29 mouse cellular contexts compared by ENCODE assay signal in genomic region chr11:114769911-114770310, GRCm38 (mm10). TPM values are rescaled to one million over a fixed set of nuclear protein-coding genes. Genes with fewer than 3 reads are reported as not detected.
DNase-seq lines count a peak whose midpoint lies in the region; ATAC-seq and TF ChIP-seq lines count a peak whose summit lies in the region.
"Had no signal": no experiment of that assay in that cellular context is flagged by ENCODE, and none has a peak within 500 bp of the region (broad histone marks: within the 10 kb centered on the region; RNA-seq: fewer than 3 reads in every experiment).

No protein-coding gene starts in this region.

- H3K9ac ChIP-seq in forebrain, postnatal 0 days: no peak overlapping the region
- H3K9ac ChIP-seq in forebrain, embryonic 16.5 days (replicated peaks; ENCODE audit: low read depth, low read length): no peak overlapping the region
- H3K9ac ChIP-seq in midbrain, embryonic 14.5 days (replicated peaks; ENCODE audit: low read length): no peak overlapping the region
- H3K9ac ChIP-seq in midbrain, embryonic 11.5 days (ENCODE audit: low read length): no peak overlapping the region
- H3K9ac ChIP-seq in embryonic facial prominence, embryonic 12.5 days: no peak overlapping the region
- H3K9ac ChIP-seq in hindbrain, embryonic 14.5 days: no peak overlapping the region
- H3K9ac ChIP-seq: limb, embryonic 15.5 days had no signal

- H3K4me1 ChIP-seq in forebrain, postnatal 0 days (ENCODE audit: insufficient read depth): peaks cover 5% of the 10 kb centered on the region
- H3K4me1 ChIP-seq in forebrain, embryonic 16.5 days (replicated peaks; ENCODE audit: control insufficient read depth, insufficient read depth, low read length): peaks cover 12% of the 10 kb centered on the region
- H3K4me1 ChIP-seq in midbrain, embryonic 14.5 days (ENCODE audit: control insufficient read depth, insufficient read depth, low read length): 0 out of 2 replicates have a peak, but pooled peaks cover 3% of the 10 kb centered on the region
- H3K4me1 ChIP-seq in midbrain, embryonic 11.5 days (ENCODE audit: control insufficient read depth, insufficient read depth, low read length): no peaks in the 10 kb centered on the region; the same call in 1 of the 2 replicates
- H3K4me1 ChIP-seq in embryonic facial prominence, embryonic 12.5 days: peaks cover 11% of the 10 kb centered on the region; the same call in 1 of the 2 replicates
- 0 out of 2 replicates have a peak, but pooled peaks cover 3% of the 10 kb centered on the region for H3K4me1 ChIP-seq in hindbrain, embryonic 14.5 days (replicated peaks; ENCODE audit: control insufficient read depth, insufficient read depth, low read length)
- H3K4me1 ChIP-seq in thymus, adult 2 months (replicated peaks; ENCODE audit: control insufficient read depth, insufficient read depth, low read length): peaks cover 5% of the 10 kb centered on the region

- peak; percentile 54 for ATAC-seq in forebrain, postnatal 0 days
- no peak for ATAC-seq in forebrain, embryonic 16.5 days
- ATAC-seq in midbrain, embryonic 14.5 days (ENCODE audit: low FRiP score, low TSS enrichment): no peak
- ATAC-seq in midbrain, embryonic 11.5 days (ENCODE audit: low FRiP score): no peak
- ATAC-seq in embryonic facial prominence, embryonic 12.5 days (ENCODE audit: insufficient number of reproducible peaks, insufficient read depth, low FRiP score, low TSS enrichment): peak; percentile 19; the same call in 1 of the 2 replicates
- peak; percentile 34; the same call in 1 of the 2 replicates for ATAC-seq in hindbrain, embryonic 14.5 days (ENCODE audit: low FRiP score)
- ATAC-seq: activated CD4-positive, CD25-positive, alpha-beta regulatory T cell, adult 4 months; intestine, embryonic 16.5 days had no signal

- TF ChIP-seq CTCF in forebrain, postnatal 0 days (IDR thresholded peaks at IDR 0.05; ENCODE audit: low read depth): no peak
- TF ChIP-seq CTCF in thymus, adult 2 months (IDR thresholded peaks at IDR 0.05; ENCODE audit: borderline replicate concordance, control insufficient read depth, extremely low read depth, insufficient read depth, low read length, poor library complexity): no peak

- no peak overlapping the region for H3K27ac ChIP-seq in forebrain, postnatal 0 days (ENCODE audit: low read depth, low read length)
- no peak overlapping the region for H3K27ac ChIP-seq in forebrain, embryonic 16.5 days (ENCODE audit: low read length)
- no peak overlapping the region for H3K27ac ChIP-seq in midbrain, embryonic 14.5 days (replicated peaks; ENCODE audit: low read depth, low read length)
- H3K27ac ChIP-seq in midbrain, embryonic 11.5 days (ENCODE audit: low read depth, low read length): no peak overlapping the region
- H3K27ac ChIP-seq in embryonic facial prominence, embryonic 12.5 days: peak overlapping the region; percentile 66
- H3K27ac ChIP-seq in hindbrain, embryonic 14.5 days: no peak overlapping the region
- H3K27ac ChIP-seq in thymus, adult 2 months (ENCODE audit: control insufficient read depth, insufficient read depth, low read length): no peak overlapping the region
- H3K27ac ChIP-seq: heart, adult 2 months; kidney, postnatal 0 days; limb, embryonic 15.5 days had no signal

- 35% methylated on average over 6 of the region's 6 CpGs for WGBS in forebrain, postnatal 0 days
- WGBS in forebrain, embryonic 16.5 days: 24% methylated on average over 6 of the region's 6 CpGs
- 44% methylated on average over 6 of the region's 6 CpGs for WGBS in midbrain, embryonic 14.5 days
- WGBS in midbrain, embryonic 11.5 days: 53% methylated on average over 6 of the region's 6 CpGs
- WGBS in embryonic facial prominence, embryonic 12.5 days: 25% methylated on average over 6 of the region's 6 CpGs
- WGBS in hindbrain, embryonic 14.5 days: 41% methylated on average over 6 of the region's 6 CpGs
- WGBS in thymus, adult 2 months: 93% methylated on average over 6 of the region's 6 CpGs

- DNase-seq in forebrain, postnatal 0 days: no peak
- DNase-seq in midbrain, embryonic 14.5 days: peak; percentile 8
- DNase-seq in midbrain, embryonic 11.5 days (ENCODE audit: low spot score, missing footprints): no peak
- DNase-seq in hindbrain, embryonic 14.5 days (ENCODE audit: low spot score): no peak
- no peak for DNase-seq in thymus, adult 2 months
- DNase-seq in layer of hippocampus, postnatal 14 days (ENCODE audit: low spot score in 2 of 2): no peak
- DNase-seq: adrenal gland, postnatal 14 days; cerebellum, adult 2 months; gastrocnemius, postnatal 25 days; heart, adult 2 months; lung, postnatal 14 days; thymus, postnatal 25 days had no signal

- no peaks in the 10 kb centered on the region for H3K36me3 ChIP-seq in forebrain, postnatal 0 days (ENCODE audit: insufficient read depth)
- H3K36me3 ChIP-seq in forebrain, embryonic 16.5 days (ENCODE audit: control insufficient read depth, insufficient read depth): no peaks in the 10 kb centered on the region
- no peaks in the 10 kb centered on the region for H3K36me3 ChIP-seq in midbrain, embryonic 14.5 days (ENCODE audit: control insufficient read depth, insufficient read depth, low read length)
- H3K36me3 ChIP-seq in midbrain, embryonic 11.5 days (ENCODE audit: control insufficient read depth, insufficient read depth, low read length): no peaks in the 10 kb centered on the region
- no peaks in the 10 kb centered on the region for H3K36me3 ChIP-seq in embryonic facial prominence, embryonic 12.5 days
- no peaks in the 10 kb centered on the region for H3K36me3 ChIP-seq in hindbrain, embryonic 14.5 days (replicated peaks; ENCODE audit: control insufficient read depth, insufficient read depth)
- no peaks in the 10 kb centered on the region for H3K36me3 ChIP-seq in thymus, adult 2 months (ENCODE audit: control insufficient read depth, insufficient read depth, low read length)
- H3K36me3 ChIP-seq: G1E; limb, embryonic 15.5 days had no signal

- H3K9me3 ChIP-seq in forebrain, postnatal 0 days (ENCODE audit: low read length): no peaks in the 10 kb centered on the region
- H3K9me3 ChIP-seq in forebrain, embryonic 16.5 days (ENCODE audit: control insufficient read depth, low read length): no peaks in the 10 kb centered on the region
- H3K9me3 ChIP-seq in midbrain, embryonic 14.5 days (ENCODE audit: control insufficient read depth, low read length): no peaks in the 10 kb centered on the region
- no peaks in the 10 kb centered on the region for H3K9me3 ChIP-seq in midbrain, embryonic 11.5 days (ENCODE audit: control insufficient read depth, low read length)
- no peaks in the 10 kb centered on the region for H3K9me3 ChIP-seq in embryonic facial prominence, embryonic 12.5 days
- H3K9me3 ChIP-seq in hindbrain, embryonic 14.5 days (ENCODE audit: control insufficient read depth, low read length): no peaks in the 10 kb centered on the region
- H3K9me3 ChIP-seq: limb, embryonic 15.5 days had no signal

- no peak for TF ChIP-seq POLR2A in thymus, adult 2 months (IDR thresholded peaks at IDR 0.05; ENCODE audit: control insufficient read depth, extremely low read depth, insufficient read depth, low read length, poor library complexity)

- H3K4me2 ChIP-seq in forebrain, postnatal 0 days (ENCODE audit: low read depth): no peak overlapping the region
- H3K4me2 ChIP-seq in forebrain, embryonic 16.5 days (ENCODE audit: low read length): no peak overlapping the region
- H3K4me2 ChIP-seq in midbrain, embryonic 14.5 days (ENCODE audit: low read length): no peak overlapping the region
- no peak overlapping the region for H3K4me2 ChIP-seq in midbrain, embryonic 11.5 days
- H3K4me2 ChIP-seq in embryonic facial prominence, embryonic 12.5 days (replicated peaks): no peak overlapping the region
- H3K4me2 ChIP-seq in hindbrain, embryonic 14.5 days (replicated peaks): no peak overlapping the region
- H3K4me2 ChIP-seq: limb, embryonic 15.5 days had no signal

- no peak overlapping the region for H3K4me3 ChIP-seq in forebrain, postnatal 0 days (ENCODE audit: low read depth, low read length)
- H3K4me3 ChIP-seq in forebrain, embryonic 16.5 days (replicated peaks; ENCODE audit: low read length): no peak overlapping the region
- H3K4me3 ChIP-seq in midbrain, embryonic 14.5 days (replicated peaks; ENCODE audit: low read depth, low read length): no peak overlapping the region
- no peak overlapping the region for H3K4me3 ChIP-seq in midbrain, embryonic 11.5 days (ENCODE audit: low read depth, low read length)
- no peak overlapping the region for H3K4me3 ChIP-seq in embryonic facial prominence, embryonic 12.5 days
- H3K4me3 ChIP-seq in hindbrain, embryonic 14.5 days (replicated peaks; ENCODE audit: low read length): no peak overlapping the region
- H3K4me3 ChIP-seq in thymus, adult 2 months (ENCODE audit: control insufficient read depth, insufficient read depth, low read length): no peak overlapping the region
- H3K4me3 ChIP-seq: heart, adult 2 months; limb, embryonic 15.5 days had no signal

- peaks cover 7% of the 10 kb centered on the region; the same call in 1 of the 2 replicates for H3K27me3 ChIP-seq in forebrain, postnatal 0 days (ENCODE audit: insufficient read depth, low read length)
- peaks cover 4% of the 10 kb centered on the region; the same call in 1 of the 2 replicates for H3K27me3 ChIP-seq in forebrain, embryonic 16.5 days (replicated peaks; ENCODE audit: control insufficient read depth, insufficient read depth, low read length)
- H3K27me3 ChIP-seq in midbrain, embryonic 14.5 days (ENCODE audit: control insufficient read depth, insufficient read depth, low read length): peaks cover 4% of the 10 kb centered on the region; the same call in 1 of the 2 replicates
- H3K27me3 ChIP-seq in midbrain, embryonic 11.5 days (ENCODE audit: control insufficient read depth, insufficient read depth, low read length): peaks cover 9% of the 10 kb centered on the region
- H3K27me3 ChIP-seq in embryonic facial prominence, embryonic 12.5 days: peaks cover 21% of the 10 kb centered on the region
- H3K27me3 ChIP-seq in hindbrain, embryonic 14.5 days (ENCODE audit: control insufficient read depth, insufficient read depth, low read length): peaks cover 16% of the 10 kb centered on the region
- H3K27me3 ChIP-seq in thymus, adult 2 months (ENCODE audit: control insufficient read depth, insufficient read depth, low read length): no peaks in the 10 kb centered on the region; the same call in 1 of the 2 replicates

RNA-seq across cellular contexts. Expression of gene Kif19a, which starts 4.7 kb away (rescaled TPM):
- total RNA-seq in forebrain, postnatal 0 days (2014; rRNA removed): 3.2 TPM in 2 replicates
- 0.57 and 0.79 TPM in 2 replicates for polyA plus RNA-seq in forebrain, postnatal 0 days (2015; fragmentation: Nextera tagmentation; extraction: Ambion mirVana)
- 0.26 and 0.66 TPM in 2 replicates for polyA plus RNA-seq in forebrain, embryonic 16.5 days (2015; fragmentation: Nextera tagmentation; extraction: Ambion mirVana)
- polyA plus RNA-seq in midbrain, embryonic 14.5 days (2014; fragmentation: Nextera tagmentation; extraction: Ambion mirVana): 0.88 and 0.96 TPM in 2 replicates
- 0.61 and 0.94 TPM in 2 replicates for polyA plus RNA-seq in midbrain, embryonic 11.5 days (2014; fragmentation: Nextera tagmentation; extraction: Ambion mirVana)
- polyA plus RNA-seq in embryonic facial prominence, embryonic 12.5 days (2016; fragmentation: Nextera tagmentation; extraction: Ambion mirVana): 2.1 and 2.4 TPM in 2 replicates
- polyA plus RNA-seq in hindbrain, embryonic 14.5 days (2014; fragmentation: Nextera tagmentation; extraction: Ambion mirVana): 0.99 and 1.4 TPM in 2 replicates
- 0.59 and 0.71 TPM in 2 replicates for polyA plus RNA-seq in thymus, adult 2 months (2012; rRNA removed)
- total RNA-seq in layer of hippocampus, postnatal 14 days (2021): 10 to 100 TPM; 15.4 to 18.9 TPM
- total RNA-seq: common myeloid progenitor, adult 5-6 weeks; G1E had no signal
- polyA plus RNA-seq: G1E had no signal

RNA-seq across cellular contexts. Expression of gene Btbd17, which starts 25.8 kb away (rescaled TPM):
- 28.2 and 29.1 TPM in 2 replicates for total RNA-seq in forebrain, postnatal 0 days (2014; rRNA removed)
- polyA plus RNA-seq in forebrain, postnatal 0 days (2015; fragmentation: Nextera tagmentation; extraction: Ambion mirVana): 12.0 and 20.1 TPM in 2 replicates
- polyA plus RNA-seq in forebrain, embryonic 16.5 days (2015; fragmentation: Nextera tagmentation; extraction: Ambion mirVana): 18.5 and 19.4 TPM in 2 replicates
- 18.6 and 21.6 TPM in 2 replicates for polyA plus RNA-seq in midbrain, embryonic 14.5 days (2014; fragmentation: Nextera tagmentation; extraction: Ambion mirVana)
- 65.3 and 70.2 TPM in 2 replicates for polyA plus RNA-seq in midbrain, embryonic 11.5 days (2014; fragmentation: Nextera tagmentation; extraction: Ambion mirVana)
- polyA plus RNA-seq in embryonic facial prominence, embryonic 12.5 days (2016; fragmentation: Nextera tagmentation; extraction: Ambion mirVana): 7.6 and 8.7 TPM in 2 replicates
- 20.0 and 22.1 TPM in 2 replicates for polyA plus RNA-seq in hindbrain, embryonic 14.5 days (2014; fragmentation: Nextera tagmentation; extraction: Ambion mirVana)
- 0.53 and 1.1 TPM in 2 replicates for polyA plus RNA-seq in thymus, adult 2 months (2012; rRNA removed)
- total RNA-seq in layer of hippocampus, postnatal 14 days (2021): 10 to 100 TPM; 31.5 to 34.9 TPM
- total RNA-seq: adrenal gland, postnatal 14 days; common myeloid progenitor, adult 5-6 weeks; gastrocnemius, postnatal 25 days; heart, adult 2 months; hematopoietic stem cell, adult 5-6 weeks; megakaryocyte, adult 5-6 weeks; neutrophil, adult 5-6 weeks had no signal
- polyA plus RNA-seq: activated CD4-positive, CD25-positive, alpha-beta regulatory T cell, adult 4 months; G1E; heart, embryonic 16.5 days; liver, embryonic 16.5 days had no signal

RNA-seq across cellular contexts. Expression of gene Gpr142, which starts 28.8 kb away (rescaled TPM):
- not detected in 2 replicates for total RNA-seq in forebrain, postnatal 0 days (2014; rRNA removed)
- not detected in 2 replicates for polyA plus RNA-seq in forebrain, postnatal 0 days (2015; fragmentation: Nextera tagmentation; extraction: Ambion mirVana)
- not detected in 2 replicates for polyA plus RNA-seq in forebrain, embryonic 16.5 days (2015; fragmentation: Nextera tagmentation; extraction: Ambion mirVana)
- not detected in 2 replicates for polyA plus RNA-seq in midbrain, embryonic 14.5 days (2014; fragmentation: Nextera tagmentation; extraction: Ambion mirVana)
- 0.12 TPM in 1 of 2 replicates, not detected in the other for polyA plus RNA-seq in midbrain, embryonic 11.5 days (2014; fragmentation: Nextera tagmentation; extraction: Ambion mirVana)
- not detected in 2 replicates for polyA plus RNA-seq in embryonic facial prominence, embryonic 12.5 days (2016; fragmentation: Nextera tagmentation; extraction: Ambion mirVana)
- polyA plus RNA-seq in hindbrain, embryonic 14.5 days (2014; fragmentation: Nextera tagmentation; extraction: Ambion mirVana): not detected in 2 replicates
- not detected in 2 replicates for polyA plus RNA-seq in thymus, adult 2 months (2012; rRNA removed)
- not detected for total RNA-seq in layer of hippocampus, postnatal 14 days (2021)
- total RNA-seq: adrenal gland, postnatal 14 days; common myeloid progenitor, adult 5-6 weeks; gastrocnemius, postnatal 25 days; heart, adult 2 months; hematopoietic stem cell, adult 5-6 weeks; layer of hippocampus, postnatal 25 days; left cerebral cortex, postnatal 14 days; megakaryocyte, adult 5-6 weeks; neutrophil, adult 5-6 weeks had no signal
- polyA plus RNA-seq: activated CD4-positive, CD25-positive, alpha-beta regulatory T cell, adult 4 months; forebrain, embryonic 11.5 days; G1E; heart, adult 2 months; heart, embryonic 16.5 days; kidney, postnatal 0 days; limb, embryonic 15.5 days; liver, embryonic 16.5 days; testis, adult 2 months had no signal

RNA-seq across cellular contexts. Expression of gene Dnaic2, which starts 42.7 kb away (rescaled TPM):
- 4.7 and 8.9 TPM in 2 replicates for total RNA-seq in forebrain, postnatal 0 days (2014; rRNA removed)
- 3.1 and 4.4 TPM in 2 replicates for polyA plus RNA-seq in forebrain, postnatal 0 days (2015; fragmentation: Nextera tagmentation; extraction: Ambion mirVana)
- 1.5 and 2.0 TPM in 2 replicates for polyA plus RNA-seq in forebrain, embryonic 16.5 days (2015; fragmentation: Nextera tagmentation; extraction: Ambion mirVana)
- polyA plus RNA-seq in midbrain, embryonic 14.5 days (2014; fragmentation: Nextera tagmentation; extraction: Ambion mirVana): 1.7 and 1.9 TPM in 2 replicates
- polyA plus RNA-seq in midbrain, embryonic 11.5 days (2014; fragmentation: Nextera tagmentation; extraction: Ambion mirVana): 1.2 and 1.3 TPM in 2 replicates
- 2.0 and 2.2 TPM in 2 replicates for polyA plus RNA-seq in embryonic facial prominence, embryonic 12.5 days (2016; fragmentation: Nextera tagmentation; extraction: Ambion mirVana)
- polyA plus RNA-seq in hindbrain, embryonic 14.5 days (2014; fragmentation: Nextera tagmentation; extraction: Ambion mirVana): 1.9 and 2.5 TPM in 2 replicates
- 1.9 TPM in 2 replicates for polyA plus RNA-seq in thymus, adult 2 months (2012; rRNA removed)
- total RNA-seq in layer of hippocampus, postnatal 14 days (2021): 1 to 10 TPM; 1.6 to 3.5 TPM
- total RNA-seq: common myeloid progenitor, adult 5-6 weeks; G1E; hematopoietic stem cell, adult 5-6 weeks; megakaryocyte, adult 5-6 weeks had no signal
- polyA plus RNA-seq: activated CD4-positive, CD25-positive, alpha-beta regulatory T cell, adult 4 months; G1E had no signal

Comparison
In these comparisons a context has a peak if more than half of its experiments do, and no peak if none do; other contexts are left out.
1. ATAC-seq: peak in forebrain, postnatal 0 days (single experiment), embryonic facial prominence, embryonic 12.5 days (single experiment) and hindbrain, embryonic 14.5 days (single experiment); none in forebrain, embryonic 16.5 days (single experiment), midbrain, embryonic 14.5 days (single experiment) and midbrain, embryonic 11.5 days (single experiment).